Mouse (Mus musculus) brain, embryonic 18.5 days (tissue): ENCODE measurements at regions not wholly inside any gene's neighbourhood (a gene's known extent, or its start where the extent isn't known, plus 50 kb on each side); places are given as distances from the start of the nearest gene placed in this dataset.
"Not testable (repeated sequence)": the region's sequence is repeated elsewhere in the genome, so short reads cannot be mapped to it uniquely, and the experiment has no call there.

Experiments
- DNase-seq: peaks from one replicate; pipeline ENCODE4 v3.0.0-alpha.2; 2012; ENCODE audit warnings: low read depth, low spot score

DNA sequence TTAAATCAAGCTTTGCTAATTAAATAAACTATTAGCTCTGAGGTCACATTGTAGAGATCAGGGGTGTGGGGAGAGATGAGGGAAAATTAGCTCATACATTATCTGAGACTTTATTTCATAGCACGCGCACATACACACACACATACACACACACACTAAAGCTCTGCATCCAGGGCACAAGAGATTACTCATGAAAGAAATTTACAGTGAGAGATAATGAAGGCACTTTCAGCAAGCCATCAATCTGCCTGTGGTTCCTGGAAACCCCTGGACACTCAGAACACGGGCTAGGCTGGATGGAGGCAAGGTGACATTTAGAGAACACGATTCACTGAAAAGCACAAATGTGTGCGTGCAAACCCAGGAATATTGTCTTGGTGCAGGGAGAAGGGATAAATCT, 60.2 kb downstream of the Scg2 start:
- no peak for DNase-seq

DNA sequence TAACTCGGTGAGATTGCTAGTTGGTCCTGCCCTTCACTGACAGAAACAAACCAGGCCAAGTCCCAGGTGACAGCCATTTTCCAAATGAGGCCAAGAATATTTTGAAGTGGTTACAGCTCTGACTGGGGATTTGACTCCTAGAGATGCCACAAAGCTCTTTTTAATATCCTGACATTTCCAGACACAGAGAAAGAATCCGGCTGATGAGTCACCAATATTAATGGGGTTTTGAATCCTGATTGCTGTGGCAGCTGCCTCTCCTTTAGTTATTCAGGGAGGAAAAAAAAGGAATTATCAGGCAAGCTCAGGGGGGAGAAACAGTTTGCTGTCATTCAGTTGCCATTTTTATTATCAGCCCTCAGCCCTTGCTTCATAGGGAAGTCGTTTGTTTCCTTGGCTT, 65.1 kb downstream of the Scg2 start:
- DNase-seq, result no peak

GRCm38 (mm10) chr1:79357291-79358045, 82.5 kb downstream of the Scg2 start:
- no peak for DNase-seq

- no peak for DNase-seq
Observed at GRCm38 (mm10) chr1:79346511-79346910, 93.4 kb downstream of the Scg2 start.

- DNase-seq, result peak; percentile 14
Observed at GRCm38 (mm10) chr1:79335480-79336114, 104.3 kb downstream of the Scg2 start.

GRCm38 (mm10) chr1:79317194-79317593, 122.7 kb downstream of the Scg2 start:
- no peak for DNase-seq

GRCm38 (mm10) chr1:79314774-79315173, 125.1 kb downstream of the Scg2 start:
- DNase-seq, result no peak

DNA sequence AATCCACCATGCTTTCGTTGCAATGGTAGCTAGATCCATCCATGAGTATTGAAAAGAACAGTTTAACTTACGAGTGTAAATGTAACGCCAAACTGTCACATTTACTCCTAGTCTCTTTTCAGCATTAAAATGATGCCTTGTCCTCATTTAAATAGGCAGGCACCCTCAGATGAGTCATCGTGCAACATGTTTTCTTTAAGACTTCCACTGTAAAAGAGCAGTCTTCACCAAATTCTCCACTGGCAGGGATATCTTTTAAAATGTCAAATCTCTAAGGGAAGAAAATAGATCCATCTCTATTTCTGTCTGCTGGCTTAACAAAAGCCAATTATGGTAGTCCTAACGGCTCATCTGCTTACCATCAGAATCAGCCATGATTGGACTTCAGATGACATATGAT, 127.8 kb downstream of the Scg2 start:
- no peak for DNase-seq

GRCm38 (mm10) chr1:79303602-79304001, 136.3 kb downstream of the Scg2 start:
- no peak for DNase-seq

DNA sequence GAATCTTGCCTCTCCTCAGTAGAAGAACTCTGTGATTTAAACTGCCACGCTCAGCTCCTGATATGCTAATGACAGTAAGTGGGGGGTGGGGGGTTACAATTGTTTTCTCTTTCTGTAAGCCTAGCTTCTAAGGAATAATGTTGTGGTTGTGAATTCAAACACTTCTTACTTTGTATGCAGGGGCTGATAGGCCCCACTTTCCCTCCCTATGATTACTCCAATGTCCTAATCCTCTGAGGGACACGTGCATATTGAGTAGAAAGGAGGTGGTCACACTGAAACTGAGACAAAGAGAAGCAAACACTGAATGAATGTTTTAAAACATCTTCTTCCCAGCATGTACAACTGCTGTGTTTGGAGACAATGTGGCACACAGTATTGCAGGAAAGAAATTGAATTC, 140.3 kb downstream of the Scg2 start:
- no peak for DNase-seq

DNA sequence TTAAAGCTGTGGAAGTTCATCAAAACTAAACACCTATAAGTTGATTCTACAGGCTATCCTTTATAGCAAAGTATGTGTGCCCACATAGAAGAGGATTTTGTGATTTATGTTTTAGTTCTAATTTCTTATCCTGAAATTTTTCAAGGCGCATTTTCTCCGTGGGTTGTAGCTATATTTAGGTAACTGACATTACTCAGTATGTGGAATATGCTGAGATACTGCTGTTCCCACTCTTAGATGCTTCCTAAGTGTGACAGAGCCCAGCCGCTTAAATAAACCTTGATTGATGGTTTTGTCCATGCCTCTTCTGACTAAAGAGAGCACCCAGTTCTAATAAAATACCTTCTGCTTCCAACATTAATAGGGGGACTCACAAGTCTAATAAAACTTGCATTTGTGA, 180.2 kb downstream of the Scg2 start:
- no peak for DNase-seq

DNA sequence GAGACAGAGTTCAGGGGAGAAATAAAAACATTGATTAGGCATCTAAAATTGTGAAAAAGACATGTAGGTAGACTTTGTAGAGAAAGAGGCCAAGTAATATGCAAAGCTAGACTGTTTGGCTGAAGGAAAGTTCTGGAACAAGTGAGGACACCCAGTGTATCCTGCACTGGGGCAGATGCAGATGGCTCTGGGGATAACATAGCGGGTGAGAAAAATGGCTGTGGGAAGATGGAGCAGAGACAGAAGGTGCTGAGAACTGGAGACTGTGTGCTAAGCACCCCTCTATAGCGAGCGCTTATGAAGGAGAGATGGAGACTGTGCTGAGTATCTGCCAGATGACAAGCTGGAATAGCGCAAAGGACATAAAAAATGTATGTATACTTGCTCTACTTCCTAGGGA, 226.9 kb downstream of the Scg2 start:
- peak; percentile 18 for DNase-seq

GRCm38 (mm10) chr1:79212471-79212870, 227.4 kb downstream of the Scg2 start:
- DNase-seq, result peak; percentile 71

GRCm38 (mm10) chr1:79211981-79212380, 227.9 kb downstream of the Scg2 start:
- DNase-seq, result not testable (repeated sequence)

DNA sequence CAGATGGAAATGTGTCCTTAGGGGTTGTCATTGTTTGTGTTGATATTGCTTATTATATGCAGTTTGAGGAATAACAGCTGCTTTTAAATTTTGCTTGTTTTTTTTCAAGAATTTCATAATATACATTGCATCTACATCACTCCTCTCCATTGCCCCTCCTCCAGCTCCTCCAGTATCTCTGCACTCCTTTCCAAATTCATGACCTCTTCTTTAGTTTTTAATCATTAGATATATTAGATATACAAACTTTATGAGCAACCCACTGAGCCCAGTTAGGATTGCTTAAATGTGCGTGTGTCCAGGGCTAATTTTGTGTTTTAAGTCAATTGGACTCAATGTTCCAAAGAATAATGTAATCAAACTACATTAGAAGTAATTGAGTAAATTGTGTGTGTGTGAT, 232.7 kb downstream of the Scg2 start:
- DNase-seq, result no peak

GRCm38 (mm10) chr1:79197682-79198081, 242.2 kb downstream of the Scg2 start:
- no peak for DNase-seq

DNA sequence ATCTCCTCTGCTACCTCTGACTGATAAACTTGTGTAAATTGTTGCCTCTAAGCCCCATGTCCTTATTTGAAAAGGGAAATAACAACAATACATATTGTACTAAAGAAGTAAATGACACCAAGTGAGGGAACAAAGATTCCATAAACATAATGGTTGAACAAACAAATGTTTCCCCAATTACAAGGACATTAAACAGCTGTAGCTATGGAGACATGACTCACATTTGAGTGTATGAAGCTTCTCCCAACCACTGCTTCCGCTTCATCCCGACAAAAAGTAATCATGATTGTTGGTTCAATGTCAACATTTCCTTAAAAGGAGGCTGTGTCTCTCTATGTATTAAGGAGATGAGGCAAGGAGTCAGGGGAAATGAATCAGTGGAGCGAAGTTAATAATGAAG, 248.9 kb downstream of the Scg2 start:
- no peak for DNase-seq

GRCm38 (mm10) chr1:79183534-79184411, 256.1 kb downstream of the Scg2 start:
- DNase-seq, result no peak

DNA sequence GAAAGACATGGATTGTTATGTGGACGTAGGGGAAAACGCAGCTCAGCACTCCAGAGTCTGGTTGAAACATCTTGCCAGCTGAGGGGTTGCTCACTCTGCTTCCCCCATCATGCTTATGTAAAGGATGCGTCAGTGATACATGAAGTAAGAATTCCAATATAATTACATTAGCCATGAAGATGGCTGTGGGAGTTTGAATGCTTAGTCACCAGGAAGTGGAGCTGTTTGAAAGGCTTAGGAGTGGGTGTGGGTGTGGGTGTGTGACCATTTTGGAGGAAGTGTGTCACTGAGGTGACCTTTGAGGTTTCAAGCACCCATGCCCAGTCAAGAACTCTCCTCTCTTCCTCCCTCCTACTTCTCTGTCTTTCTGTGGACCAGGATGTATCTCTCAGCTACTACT, 295.8 kb downstream of the Scg2 start:
- no peak for DNase-seq
